Mouse (Mus musculus) neural tube, embryonic 13.5 days (tissue): ENCODE results near the gene Stard7. TPM values are rescaled to one million over a fixed set of nuclear protein-coding genes. Genes with fewer than 3 reads are reported as not detected.

Source experiments
- ATAC-seq: fragments of 200-750 bp; cut with Nextera tagmentation; 2 replicates; pipeline ENCODE4 v1.8.0; 2017; ENCODE audit warnings: low read depth, mild to moderate bottlenecking, moderate TSS enrichment, moderate library complexity
- H3K27ac ChIP-seq: fragments of 300-500 bp; sonication (generic); replicated peaks from 2 replicates; pipeline ENCODE4 v1.5.1; 2015; ENCODE audit warnings: moderate library complexity, mild to moderate bottlenecking, inconsistent platforms
- H3K27me3 ChIP-seq: fragments of 300-500 bp; sonication (generic); 2 replicates; pipeline ENCODE4 v1.6.1; 2015; ENCODE audit warnings: mild to moderate bottlenecking, inconsistent platforms
- H3K36me3 ChIP-seq: fragments of 300-500 bp; sonication (generic); 2 replicates; pipeline ENCODE4 v1.6.1; 2015; ENCODE audit warnings: mild to moderate bottlenecking, inconsistent platforms
- H3K4me1 ChIP-seq: fragments of 300-500 bp; sonication (generic); replicated peaks from 2 replicates; pipeline ENCODE4 v1.6.1; 2015; ENCODE audit warnings: inconsistent platforms
- H3K4me2 ChIP-seq: fragments of 300-500 bp; sonication (generic); 2 replicates; pipeline ENCODE4 v1.6.1; 2015; ENCODE audit warnings: inconsistent platforms, mild to moderate bottlenecking, moderate library complexity
- H3K4me3 ChIP-seq: fragments of 300-500 bp; sonication (generic); 2 replicates; pipeline ENCODE4 v1.5.1; 2015; ENCODE audit warnings: mild to moderate bottlenecking, inconsistent platforms
- H3K9ac ChIP-seq: fragments of 300-500 bp; sonication (generic); 2 replicates; pipeline ENCODE4 v1.6.1; 2015; ENCODE audit warnings: moderate library complexity, mild to moderate bottlenecking, inconsistent platforms
- H3K9me3 ChIP-seq: fragments of 300-500 bp; sonication (generic); 2 replicates; pipeline ENCODE4 v1.6.1; 2016; ENCODE audit warnings: inconsistent platforms
- WGBS: fragments of 180-500 bp; shearing (Covaris S2); methylation state at CpG from one replicate; pipeline ENCODE4 v1.1.7; 2015; 5-methylcytosine and 5-hydroxymethylcytosine counted together
- polyA plus RNA-seq: library from polyadenylated mRNA; unstranded; fragments of >200 nt; fragmentation: Nextera tagmentation; extraction: Ambion mirVana; gene quantifications from 2 replicates; pipeline ENCODE4 v1.2.1, GENCODE M21; 2015

Stard7 gene
- polyA plus RNA-seq, 1 experiment from 2014 or later = 71.7 TPM

GRCm38 (mm10) chr2:127312801-127313200 lies 42.8 kb downstream of the Stard7 start:
- H3K27ac ChIP-seq = no peak overlapping the region
- no peak overlapping the region for H3K4me2 ChIP-seq
- ATAC-seq = no peak
- H3K4me1 ChIP-seq = no peaks in the 10 kb centered on the region
- WGBS = 94% methylated on average over 4 of the region's 4 CpGs
- no peak overlapping the region for H3K9ac ChIP-seq
- no peaks in the 10 kb centered on the region for H3K36me3 ChIP-seq
- H3K4me3 ChIP-seq = no peak overlapping the region
- no peaks in the 10 kb centered on the region for H3K27me3 ChIP-seq
- no peaks in the 10 kb centered on the region for H3K9me3 ChIP-seq

- H3K4me3 ChIP-seq = no peak overlapping the region
- no peaks in the 10 kb centered on the region for H3K36me3 ChIP-seq
- 54% methylated on average over 4 of the region's 4 CpGs for WGBS
- no peak overlapping the region for H3K9ac ChIP-seq
- no peaks in the 10 kb centered on the region for H3K4me1 ChIP-seq
- no peaks in the 10 kb centered on the region for H3K27me3 ChIP-seq
- no peak for ATAC-seq
- H3K9me3 ChIP-seq = no peaks in the 10 kb centered on the region
- 0 out of 2 replicates have a peak overlapping the region, but pooled peaks have one; percentile 52 for H3K27ac ChIP-seq
- no peak overlapping the region for H3K4me2 ChIP-seq
Observed at GRCm38 (mm10) chr2:127313878-127314277, 43.9 kb downstream of the Stard7 start.

GRCm38 (mm10) chr2:127314467-127315154 lies 44.6 kb downstream of the Stard7 start:
- H3K27ac ChIP-seq = peak overlapping the region; percentile 52; the same call in 1 of the 2 replicates
- 80% methylated on average over 6 of the region's 6 CpGs for WGBS
- ATAC-seq = no peak
- H3K4me2 ChIP-seq = no peak overlapping the region
- no peaks in the 10 kb centered on the region for H3K4me1 ChIP-seq
- no peak overlapping the region for H3K4me3 ChIP-seq
- H3K27me3 ChIP-seq = no peaks in the 10 kb centered on the region
- no peaks in the 10 kb centered on the region for H3K36me3 ChIP-seq
- H3K9ac ChIP-seq = no peak overlapping the region
- H3K9me3 ChIP-seq = no peaks in the 10 kb centered on the region

GRCm38 (mm10) chr2:127315155-127315470 lies 45.1 kb downstream of the Stard7 start:
- no peak overlapping the region for H3K27ac ChIP-seq
- H3K9me3 ChIP-seq = no peaks in the 10 kb centered on the region
- no peak for ATAC-seq
- H3K4me1 ChIP-seq = no peaks in the 10 kb centered on the region
- H3K4me2 ChIP-seq = no peak overlapping the region
- H3K36me3 ChIP-seq = no peaks in the 10 kb centered on the region
- no peaks in the 10 kb centered on the region for H3K27me3 ChIP-seq
- H3K4me3 ChIP-seq = no peak overlapping the region
- no peak overlapping the region for H3K9ac ChIP-seq
- 100% methylated on average over 1 of the region's 1 CpGs for WGBS

- Histone ChIP-seq H3K4me2 (no peak overlapping the region), H3K27me3 (no peaks in the 10 kb centered on the region), H3K4me3 (no peak overlapping the region), H3K4me1 (no peaks in the 10 kb centered on the region), H3K36me3 (no peaks in the 10 kb centered on the region), H3K9me3 (no peaks in the 10 kb centered on the region), H3K9ac (no peak overlapping the region), H3K27ac (no peak overlapping the region)
- 74% methylated on average over 5 of the region's 5 CpGs for WGBS
- no peak for ATAC-seq
Observed at GRCm38 (mm10) chr2:127316431-127316830, 46.4 kb downstream of the Stard7 start.

GRCm38 (mm10) chr2:127318136-127318535 lies 48.1 kb downstream of the Stard7 start:
- no peak overlapping the region for H3K4me3 ChIP-seq
- no peak overlapping the region for H3K4me2 ChIP-seq
- H3K27ac ChIP-seq = no peak overlapping the region
- ATAC-seq = no peak
- H3K9ac ChIP-seq = no peak overlapping the region
- H3K36me3 ChIP-seq = no peaks in the 10 kb centered on the region
- no peaks in the 10 kb centered on the region for H3K27me3 ChIP-seq
- whole genome bisulfite sequencing = 90% methylated on average over 4 of the region's 4 CpGs
- H3K4me1 ChIP-seq = no peaks in the 10 kb centered on the region
- H3K9me3 ChIP-seq = no peaks in the 10 kb centered on the region

- Histone ChIP-seq H3K4me2 (no peak overlapping the region), H3K27me3 (no peaks in the 10 kb centered on the region), H3K9me3 (no peaks in the 10 kb centered on the region), H3K27ac (no peak overlapping the region), H3K9ac (no peak overlapping the region), H3K4me1 (no peaks in the 10 kb centered on the region), H3K36me3 (no peaks in the 10 kb centered on the region), H3K4me3 (no peak overlapping the region)
- no peak for ATAC-seq
- 81% methylated on average over 4 of the region's 4 CpGs for WGBS
Observed at GRCm38 (mm10) chr2:127319071-127319470, 49.1 kb downstream of the Stard7 start.

- Histone ChIP-seq H3K27me3 (no peaks in the 10 kb centered on the region), H3K9me3 (no peaks in the 10 kb centered on the region), H3K4me3 (no peak overlapping the region), H3K9ac (no peak overlapping the region), H3K4me2 (no peak overlapping the region), H3K4me1 (no peaks in the 10 kb centered on the region), H3K36me3 (no peaks in the 10 kb centered on the region), H3K27ac (no peak overlapping the region)
- ATAC-seq = no peak
- 82% methylated on average over 6 of the region's 6 CpGs for WGBS
Observed at GRCm38 (mm10) chr2:127322671-127323285, 52.8 kb downstream of the Stard7 start.

GRCm38 (mm10) chr2:127323667-127324066 lies 53.6 kb downstream of the Stard7 start:
- Histone ChIP-seq H3K36me3 (no peaks in the 10 kb centered on the region), H3K27ac (no peak overlapping the region), H3K27me3 (no peaks in the 10 kb centered on the region), H3K9me3 (no peaks in the 10 kb centered on the region), H3K9ac (no peak overlapping the region), H3K4me2 (no peak overlapping the region), H3K4me1 (no peaks in the 10 kb centered on the region), H3K4me3 (no peak overlapping the region)
- ATAC-seq = no peak
- 91% methylated on average over 1 of the region's 1 CpGs for WGBS

- 71% methylated on average over 7 of the region's 7 CpGs for WGBS
- H3K36me3 ChIP-seq = no peaks in the 10 kb centered on the region
- no peak for ATAC-seq
Observed at GRCm38 (mm10) chr2:127324456-127324855, 54.4 kb downstream of the Stard7 start.

GRCm38 (mm10) chr2:127328090-127328851 lies 58.3 kb downstream of the Stard7 start:
- Histone ChIP-seq H3K4me3 (no peak overlapping the region), H3K27ac (no peak overlapping the region), H3K4me2 (no peak overlapping the region), H3K9ac (no peak overlapping the region), H3K27me3 (no peaks in the 10 kb centered on the region), H3K9me3 (no peaks in the 10 kb centered on the region), H3K4me1 (no peaks in the 10 kb centered on the region), H3K36me3 (no peaks in the 10 kb centered on the region)
- WGBS = 70% methylated on average over 12 of the region's 12 CpGs
- ATAC-seq = 0 out of 2 replicates have a peak, but pooled peaks have one; percentile 23

More at GRCm38 (mm10) chr2:127324456-127324855, 54.4 kb downstream of the Stard7 start:
- no peaks in the 10 kb centered on the region for H3K27me3 ChIP-seq
- no peaks in the 10 kb centered on the region for H3K4me1 ChIP-seq
- H3K4me2 ChIP-seq = no peak overlapping the region
- H3K4me3 ChIP-seq = no peak overlapping the region
- H3K9ac ChIP-seq = no peak overlapping the region
- no peak overlapping the region for H3K27ac ChIP-seq
- H3K9me3 ChIP-seq = no peaks in the 10 kb centered on the region

GRCm38 (mm10) chr2:127332807-127333570 lies 63.0 kb downstream of the Stard7 start:
- Histone ChIP-seq H3K9me3 (no peaks in the 10 kb centered on the region), H3K4me1 (peaks cover 12% of the 10 kb centered on the region), H3K36me3 (no peaks in the 10 kb centered on the region), H3K27me3 (peaks cover 42% of the 10 kb centered on the region), H3K9ac (no peak overlapping the region), H3K27ac (no peak overlapping the region), H3K4me2 (no peak overlapping the region), H3K4me3 (no peak overlapping the region)
- ATAC-seq = no peak
- WGBS = 87% methylated on average over 14 of the region's 14 CpGs
